Mouse (Mus musculus) MEL (cell line): ENCODE results near the gene Wwtr1.

Experiments
- CTCF ChIP-seq, 3 experiments: IDR thresholded peaks in 2 of 3; conservative IDR thresholded peaks in 1 of 3; 2 replicates each; pipeline ENCODE4 v1.5.1; 2011 to 2012; ENCODE audit warnings: low read length in 3 of 3, low read depth in 2 of 3, mild to moderate bottlenecking in 2 of 3, improper control_type of control experiment in 1 of 3, inconsistent platforms in 1 of 3, mixed read lengths in 1 of 3, moderate library complexity in 1 of 3; ENCODE audit not compliant: control insufficient read depth in 1 of 3, insufficient read depth in 1 of 3, poor library complexity in 1 of 3, severe bottlenecking in 1 of 3
- ETS1 ChIP-seq: IDR thresholded peaks from 2 replicates; pipeline ENCODE4 v1.6.1; 2012; ENCODE audit warnings: low read depth, mild to moderate bottlenecking, inconsistent platforms, low read length, improper control_type of control experiment, moderate library complexity
- GATA1 ChIP-seq: IDR thresholded peaks from 2 replicates; pipeline ENCODE4 v1.6.1; 2011; ENCODE audit warnings: low read depth, low read length, improper control_type of control experiment
- POLR2AphosphoS5 ChIP-seq: IDR thresholded peaks from 2 replicates; pipeline ENCODE4 v1.6.1; 2012; ENCODE audit warnings: low read depth, borderline replicate concordance, mild to moderate bottlenecking, inconsistent platforms, low read length, moderate library complexity, mixed read lengths

DNA sequence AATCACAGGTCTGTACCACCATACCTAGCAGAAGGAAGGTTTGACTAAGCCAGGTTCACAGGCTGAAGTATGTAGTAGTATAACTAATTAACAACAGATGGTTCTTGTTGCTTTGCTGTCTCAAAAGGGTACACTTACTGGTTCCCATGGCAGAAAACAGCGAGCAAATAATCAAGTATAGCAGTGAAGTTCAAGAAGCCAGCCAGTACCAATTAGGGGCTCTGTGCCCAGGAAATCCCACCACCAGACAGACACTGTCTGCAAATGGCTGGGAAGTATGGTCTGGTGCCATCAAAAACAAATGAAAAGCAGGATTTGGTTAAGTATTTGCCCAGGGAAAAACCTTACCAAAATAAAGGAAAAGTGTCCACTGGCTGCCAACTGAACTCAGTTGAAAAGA, 44.9 kb downstream of the Wwtr1 start:
- TF ChIP-seq CTCF (IDR thresholded peaks at IDR 0.05 in 2 of 3, conservative IDR thresholded peaks at IDR 0.05 in 1 of 3; ENCODE audit: control insufficient read depth in 1 of 3, insufficient read depth in 1 of 3, low read depth in 2 of 3, low read length in 3 of 3, poor library complexity in 1 of 3, severe bottlenecking in 1 of 3) (no peak), ETS1 (no peak), POLR2AphosphoS5 (no peak), GATA1 (no peak)
